Mouse (Mus musculus): ENCODE results near the gene Cacna1f.

Gene Cacna1f

DNA sequence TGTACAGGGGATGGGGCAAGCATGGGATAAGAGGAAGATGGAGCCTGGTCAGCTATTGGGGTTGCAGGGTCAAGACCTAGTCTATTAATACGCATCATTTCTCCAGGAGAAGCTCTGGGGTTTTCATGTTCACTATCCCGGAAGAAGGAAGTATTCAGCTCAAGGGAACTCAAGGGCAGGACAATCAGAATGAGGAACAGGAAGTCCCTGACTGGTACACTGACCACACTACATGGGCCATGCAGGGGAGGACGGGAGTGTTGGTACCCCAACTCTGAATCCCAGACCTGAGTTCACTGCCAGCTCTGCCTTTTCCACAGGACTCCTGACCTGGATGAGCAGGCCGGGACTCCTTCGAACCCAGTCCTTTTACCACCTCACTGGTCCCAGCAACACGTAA, 25.7 kb downstream of the Cacna1f start:
- no peak for DNase-seq (ENCODE audit: low spot score)

DNA sequence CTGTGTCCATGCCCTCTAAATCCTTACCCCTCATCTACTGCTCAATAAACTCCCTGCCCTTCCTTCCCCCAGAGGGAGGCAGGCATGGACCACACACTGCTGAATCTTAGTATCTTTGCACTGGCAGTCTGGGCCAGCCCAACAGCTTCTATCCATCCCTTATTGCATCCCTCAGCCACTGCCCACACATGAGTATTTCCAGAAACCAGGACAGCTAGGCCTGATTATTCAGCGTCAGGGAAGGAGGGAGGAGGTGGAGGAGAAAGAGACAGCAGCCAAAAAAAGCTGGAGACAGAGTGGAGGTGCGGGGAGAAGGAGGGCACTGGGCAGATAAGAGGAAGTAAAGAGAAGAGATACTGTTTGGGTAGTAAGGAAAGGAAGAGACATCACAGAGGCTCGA, 28.2 kb downstream of the Cacna1f start:
- DNase-seq (ENCODE audit: low spot score), result no peak

DNA sequence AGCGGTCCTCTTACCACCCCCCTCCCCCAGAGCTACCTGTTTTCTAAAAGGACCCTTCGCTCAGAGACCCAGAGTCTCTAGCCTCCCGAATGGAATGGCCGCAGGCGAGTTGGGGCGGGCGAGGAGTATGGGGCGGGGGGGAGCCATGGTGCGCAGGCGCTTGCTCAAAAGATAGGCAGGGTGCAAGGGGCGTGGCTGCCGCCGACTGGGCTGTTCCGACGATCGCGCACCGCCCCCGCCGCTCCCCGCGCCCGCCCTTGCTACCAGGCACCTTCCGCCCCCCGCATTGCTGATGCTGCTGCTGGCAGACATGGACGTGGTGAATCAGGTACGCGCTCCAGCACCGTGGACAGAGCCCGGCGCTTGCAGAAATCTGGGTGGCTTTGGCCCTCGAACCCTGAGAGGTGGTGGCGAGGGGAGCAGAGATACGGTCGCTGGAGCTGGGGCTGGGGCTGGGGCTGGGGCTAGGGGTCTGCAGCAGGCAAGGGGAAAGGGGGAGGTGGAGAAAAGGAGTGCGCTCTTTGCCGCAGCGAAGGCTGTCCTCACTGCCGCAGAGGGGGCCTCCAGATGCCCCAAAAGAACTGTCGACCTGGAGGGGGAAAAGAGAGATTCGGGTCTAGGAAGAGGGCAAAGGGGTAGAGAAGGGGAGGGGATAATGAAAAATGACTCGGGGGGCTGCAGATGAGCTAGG, 31.7 kb downstream of the Cacna1f start, which contains the start of gene Syp:
Syp (plus strand) TSS at position 71 of the 691 bp plus-strand sequence.
- DNase-seq (ENCODE audit: low spot score), result peak; percentile 73

DNA sequence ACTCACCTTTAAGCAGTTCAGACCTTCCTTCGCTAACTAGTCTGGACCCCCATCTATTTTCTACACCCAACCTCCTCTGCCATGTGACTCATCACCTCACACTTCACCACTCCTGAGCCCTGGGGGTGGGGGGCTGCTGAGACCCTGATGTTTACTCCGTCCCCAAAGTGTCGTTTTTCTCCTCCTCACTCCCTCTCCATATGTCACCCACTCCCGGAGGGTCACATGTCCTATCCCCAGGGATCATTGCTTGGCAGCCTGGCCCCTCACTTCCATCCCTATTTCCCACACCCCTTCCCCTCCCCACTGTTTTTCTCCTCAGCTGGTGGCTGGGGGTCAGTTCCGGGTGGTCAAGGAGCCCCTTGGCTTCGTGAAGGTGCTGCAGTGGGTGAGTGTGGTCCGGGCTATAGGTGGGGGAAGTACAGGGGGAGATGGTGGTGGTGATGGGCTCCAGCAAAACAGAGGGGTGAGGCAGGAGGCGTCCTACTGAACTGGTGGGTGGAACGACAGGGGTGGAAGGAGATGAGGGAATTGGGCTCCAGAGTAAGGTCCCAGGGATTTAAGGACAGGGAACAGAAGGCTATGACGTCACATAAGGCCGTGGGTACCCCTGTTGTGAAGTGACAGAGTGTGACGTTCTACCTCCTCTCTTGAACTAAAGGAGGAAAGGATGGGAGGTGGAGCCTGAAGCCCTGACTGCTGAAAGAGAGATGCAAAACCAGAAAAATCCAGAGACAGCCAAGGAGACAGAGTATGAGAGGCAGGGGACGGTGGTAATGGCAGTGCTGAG, 32.8 kb downstream of the Cacna1f start:
- no peak for DNase-seq (ENCODE audit: low spot score)

DNA sequence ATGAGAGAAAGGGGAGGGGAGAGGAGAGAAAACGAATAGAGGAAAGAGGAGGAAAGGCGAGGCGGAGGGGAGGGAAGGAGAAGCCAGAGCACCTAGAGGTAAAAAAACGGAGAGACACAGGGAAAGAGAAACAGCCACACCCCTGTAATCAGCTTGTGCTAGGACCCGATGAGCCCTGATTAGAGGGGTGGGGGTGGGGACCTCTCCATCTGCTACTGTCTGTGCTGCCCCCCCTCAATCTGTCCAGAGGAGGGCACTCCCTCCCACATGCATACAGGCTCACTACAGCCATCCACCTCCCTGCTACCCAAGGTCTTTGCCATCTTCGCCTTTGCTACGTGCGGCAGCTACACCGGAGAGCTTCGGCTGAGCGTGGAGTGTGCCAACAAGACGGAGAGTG, 33.9 kb downstream of the Cacna1f start:
- no peak for DNase-seq (ENCODE audit: low spot score)

DNA sequence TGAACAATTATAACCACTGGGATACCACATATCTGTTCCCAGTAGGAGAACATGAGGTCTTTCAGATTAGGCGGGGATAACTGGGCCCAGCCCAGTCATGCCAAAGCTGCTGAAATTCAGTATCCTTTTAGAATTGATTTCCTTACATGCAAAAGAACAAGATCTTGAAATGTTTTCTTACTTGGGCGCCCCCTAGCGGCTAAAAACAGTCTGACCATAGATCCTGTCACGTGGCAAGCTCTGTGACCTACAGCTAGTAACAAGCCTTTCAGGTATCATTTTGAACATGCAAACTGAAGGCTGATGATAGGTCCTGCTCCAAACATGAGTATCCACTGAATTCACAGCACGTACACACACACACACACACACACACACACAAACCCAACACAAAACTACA, 38.5 kb downstream of the Cacna1f start:
- DNase-seq (ENCODE audit: low spot score), result peak; percentile 69

DNA sequence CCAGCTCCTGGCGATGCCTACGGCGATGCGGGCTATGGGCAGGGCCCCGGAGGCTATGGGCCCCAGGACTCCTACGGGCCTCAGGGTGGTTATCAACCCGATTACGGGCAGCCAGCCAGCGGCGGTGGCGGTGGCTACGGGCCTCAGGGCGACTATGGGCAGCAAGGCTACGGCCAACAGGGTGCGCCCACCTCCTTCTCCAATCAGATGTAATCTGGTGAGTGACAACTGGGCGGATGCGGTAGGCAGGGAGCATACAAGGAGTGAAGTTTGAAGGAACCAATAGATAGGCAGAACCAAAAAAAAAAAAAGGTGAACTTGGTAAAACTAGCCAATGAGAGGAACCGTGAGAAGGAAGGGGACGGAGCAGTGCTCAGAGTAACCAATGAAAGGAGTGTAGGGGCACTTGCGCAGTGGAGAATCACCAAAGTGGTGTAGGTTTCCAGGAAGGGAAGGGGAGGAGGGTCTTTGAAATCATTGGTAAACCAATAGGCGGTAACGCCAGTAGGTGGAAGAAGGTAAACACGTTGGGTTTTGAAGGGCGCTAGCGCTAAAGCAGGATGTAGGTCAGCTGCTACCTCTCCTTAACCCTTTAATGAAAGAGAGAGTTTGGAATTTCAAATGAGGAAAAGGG, 41.9 kb downstream of the Cacna1f start:
- peak; percentile 71 for DNase-seq (ENCODE audit: low spot score)

DNA sequence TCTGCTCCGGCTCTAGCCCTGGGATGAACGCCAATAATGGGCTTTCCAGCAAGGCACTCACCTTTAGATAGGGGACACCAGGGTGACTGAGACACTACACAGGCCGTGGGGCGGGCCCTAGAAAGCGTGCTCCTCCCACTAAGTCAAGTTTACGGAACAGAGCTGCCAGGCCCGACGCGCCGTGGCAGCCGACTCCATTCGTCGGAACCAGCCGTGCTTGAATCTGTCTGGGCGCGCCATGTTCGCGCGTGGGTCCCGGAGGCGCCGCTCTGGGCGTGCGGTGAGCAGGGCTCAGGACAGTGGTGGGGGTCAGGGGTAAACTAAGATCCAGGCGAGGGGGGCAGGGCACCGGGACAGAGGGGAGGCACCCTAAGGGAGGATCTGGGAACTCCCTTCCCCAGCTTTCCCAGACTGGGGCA, 50.3 kb downstream of the Cacna1f start, which contains the start of gene Prickle3:
Prickle3 (plus strand) TSS at position 40 of the 419 bp plus-strand sequence.
- DNase-seq (ENCODE audit: low spot score), result peak; percentile 22

DNA sequence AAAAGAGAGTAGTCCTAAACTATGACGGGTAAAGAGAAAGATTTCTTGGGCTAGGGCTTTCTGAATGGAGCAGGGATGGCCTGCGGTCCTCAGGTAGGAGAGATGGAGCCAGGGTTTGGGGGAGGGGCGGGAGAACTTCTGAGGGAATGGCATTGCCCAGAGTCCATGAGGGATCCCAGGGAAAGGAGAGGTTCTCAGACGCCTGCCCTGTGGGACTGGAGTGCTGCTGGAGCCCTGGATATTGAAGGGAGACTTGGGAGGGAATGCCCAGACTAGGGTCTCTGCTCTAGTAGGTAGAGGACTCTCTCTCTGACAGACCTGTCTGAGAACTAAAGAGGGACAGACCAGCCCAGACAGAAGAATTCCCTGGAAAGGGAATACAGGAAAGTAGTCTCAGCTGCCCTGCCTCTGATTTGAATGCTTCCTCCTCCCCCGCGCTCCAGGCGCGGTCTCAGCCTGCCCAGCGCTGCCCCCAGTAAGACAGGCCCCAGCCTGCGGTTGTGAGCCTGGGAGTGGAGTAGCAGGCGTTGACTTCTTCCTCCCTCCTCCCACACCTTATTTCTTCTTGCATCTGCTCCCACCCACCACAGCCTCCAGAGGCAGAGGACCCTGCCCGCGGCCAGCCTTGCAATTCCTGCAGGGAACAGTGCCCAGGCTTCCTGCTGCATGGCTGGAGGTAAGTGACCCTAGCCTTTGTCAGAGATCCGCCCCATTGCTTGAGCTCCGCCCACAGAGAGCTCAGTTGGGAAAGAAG, 51.3 kb downstream of the Cacna1f start:
- no peak for DNase-seq (ENCODE audit: low spot score)

DNA sequence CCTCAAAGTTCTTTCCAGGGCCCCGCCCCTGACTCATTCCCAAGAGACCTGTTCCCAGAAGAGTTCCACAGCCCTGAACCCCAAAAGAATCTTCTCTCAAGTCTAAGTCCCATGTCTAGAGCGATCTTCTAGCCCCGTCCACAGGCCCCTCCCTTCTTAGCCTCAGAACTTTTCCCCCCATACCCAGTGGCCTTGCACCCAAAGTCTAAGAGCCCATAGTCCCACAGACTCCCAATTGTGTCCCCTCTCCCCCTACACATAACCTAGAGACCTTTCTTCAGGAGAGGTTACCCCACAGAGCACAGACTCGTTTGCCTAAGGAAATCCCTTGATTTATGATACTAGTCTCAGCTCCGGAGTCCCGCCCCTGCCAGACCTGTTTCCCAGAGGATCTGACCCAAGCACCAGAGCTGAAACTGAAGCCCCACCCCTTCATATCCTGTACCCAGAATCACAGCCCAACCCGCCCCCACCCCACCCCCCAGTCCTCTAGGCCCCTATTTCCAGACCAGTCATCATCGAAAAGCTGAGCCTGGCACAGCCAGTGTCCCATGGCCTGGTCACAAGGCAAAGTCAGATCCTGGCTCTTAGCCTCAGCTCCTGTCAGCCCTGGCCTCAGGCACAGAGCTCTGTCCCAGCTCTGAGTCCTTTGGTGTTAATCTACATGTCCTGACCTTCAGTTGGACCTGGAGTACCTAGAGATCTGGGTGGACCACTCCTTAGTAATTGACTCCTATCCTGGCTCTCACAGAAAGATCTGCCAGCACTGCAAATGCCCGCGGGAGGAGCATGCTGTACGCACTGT, 52.1 kb downstream of the Cacna1f start:
- DNase-seq (ENCODE audit: low spot score), result no peak

DNA sequence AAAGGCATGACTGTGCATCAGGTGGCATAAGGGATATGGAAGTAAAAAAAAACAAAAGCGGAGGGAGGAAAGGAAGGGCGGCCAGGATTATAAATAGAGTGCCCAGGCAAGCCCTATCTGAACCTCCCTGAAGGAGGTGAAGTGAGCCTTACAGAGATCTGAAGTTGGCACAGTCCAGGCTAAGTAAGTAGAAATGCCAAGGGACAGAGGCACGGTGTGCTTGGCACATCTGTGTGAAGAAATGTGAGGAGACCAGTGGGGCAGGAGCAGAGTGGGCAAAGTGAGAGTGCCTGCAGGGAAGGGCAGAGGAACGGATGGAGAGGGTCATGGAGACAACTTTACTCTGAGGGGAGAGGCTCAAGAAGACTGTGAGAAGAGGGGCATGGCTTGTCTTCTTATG, 54.2 kb downstream of the Cacna1f start:
- DNase-seq (ENCODE audit: low spot score), result no peak

DNA sequence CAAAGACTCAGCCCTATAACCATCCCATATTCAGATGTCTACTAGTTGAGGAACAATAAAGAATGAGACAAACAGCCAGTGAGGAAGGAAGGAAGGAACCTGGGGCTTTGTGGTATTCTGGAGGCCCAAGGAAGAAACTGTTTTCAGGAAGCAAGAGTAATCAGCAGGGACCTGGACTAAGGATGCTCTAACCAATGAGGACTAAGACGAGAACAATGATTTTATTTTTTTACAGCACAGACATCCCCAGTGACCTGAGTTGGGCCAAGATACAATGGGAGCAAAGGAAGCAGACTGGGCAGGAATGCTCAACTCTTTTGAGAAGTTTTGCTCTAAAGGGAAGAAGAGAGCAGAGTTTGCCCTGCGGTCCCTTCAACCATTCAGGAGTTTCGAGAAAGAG, 56.1 kb downstream of the Cacna1f start:
- DNase-seq (ENCODE audit: low spot score), result no peak

DNA sequence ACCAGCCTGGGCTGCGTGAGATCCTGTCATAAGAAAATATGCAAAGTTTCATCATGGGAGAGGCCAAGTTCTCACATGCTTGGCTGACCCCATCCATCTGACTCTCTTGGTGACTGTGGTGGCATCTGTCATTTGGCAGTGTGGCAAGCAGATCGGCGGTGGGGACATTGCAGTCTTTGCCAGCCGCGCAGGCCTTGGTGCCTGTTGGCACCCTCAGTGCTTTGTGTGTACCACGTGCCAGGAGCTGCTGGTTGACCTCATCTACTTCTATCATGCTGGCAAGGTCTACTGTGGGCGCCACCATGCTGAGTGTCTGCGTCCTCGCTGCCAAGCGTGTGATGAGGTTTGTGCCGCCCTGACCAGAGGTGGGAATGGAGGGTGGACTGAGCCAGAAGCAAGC, 57.9 kb downstream of the Cacna1f start:
- no peak for DNase-seq (ENCODE audit: low spot score)

DNA sequence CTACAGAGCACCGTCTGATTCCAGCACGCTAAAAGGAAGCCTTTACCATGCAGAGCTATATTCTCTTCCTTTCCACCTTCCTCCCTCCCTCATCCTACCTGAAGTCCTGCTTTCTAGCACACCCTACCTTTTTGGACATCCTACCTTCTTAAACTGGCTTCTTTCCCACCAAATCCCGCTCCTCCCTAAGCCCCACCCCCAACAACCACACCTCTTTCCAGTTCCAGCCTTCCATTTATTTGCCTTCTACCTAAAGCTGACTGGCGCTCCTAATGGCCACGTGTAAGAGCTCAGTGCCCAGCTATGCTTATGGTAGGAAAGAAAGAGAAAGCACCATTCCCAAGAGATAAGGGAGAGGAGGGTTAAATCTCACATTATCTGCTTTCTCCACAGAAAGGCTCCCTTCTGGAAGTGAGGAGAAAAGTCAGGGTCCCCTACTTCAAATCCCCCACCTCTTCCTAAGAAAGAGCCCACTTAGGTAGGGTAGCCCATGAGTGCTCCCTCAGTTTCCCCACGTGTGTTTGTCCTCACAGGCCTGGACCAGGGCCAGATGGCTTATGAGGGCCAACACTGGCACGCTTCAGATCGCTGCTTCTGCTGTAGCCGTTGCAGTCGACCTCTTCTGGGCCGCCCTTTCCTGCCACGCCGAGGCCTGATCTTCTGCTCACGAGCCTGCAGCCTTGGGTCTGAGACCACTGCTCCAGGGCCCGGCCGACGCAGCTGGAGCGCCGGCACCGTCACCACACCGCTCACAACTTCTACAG, 59.0 kb downstream of the Cacna1f start:
- DNase-seq (ENCODE audit: low spot score), result no peak

DNA sequence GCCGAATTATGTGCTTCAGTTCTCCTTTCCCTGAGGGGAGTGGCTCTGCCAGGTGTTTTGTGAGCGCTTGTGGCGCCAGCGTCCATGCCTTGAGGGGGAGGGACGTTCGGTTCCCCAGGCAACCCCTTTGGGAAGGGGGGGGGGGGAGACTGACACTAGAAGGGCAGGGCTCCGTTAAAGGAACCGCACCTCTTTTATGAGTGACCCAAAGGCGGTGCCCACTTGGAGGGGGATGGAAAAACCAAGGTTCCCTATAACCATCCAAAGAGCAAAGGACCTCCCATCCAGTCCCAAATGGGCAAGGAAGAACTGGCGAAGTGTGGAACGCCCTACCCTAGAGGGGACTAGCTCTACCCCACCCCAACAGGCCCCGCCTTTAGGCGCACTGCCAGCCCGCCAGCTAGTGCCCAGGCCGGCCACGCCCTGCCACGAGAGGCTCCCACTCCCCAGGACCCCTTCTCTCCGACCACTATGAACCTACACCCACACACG, 63.6 kb downstream of the Cacna1f start:
- DNase-seq (ENCODE audit: low spot score), result peak; percentile 51

DNA sequence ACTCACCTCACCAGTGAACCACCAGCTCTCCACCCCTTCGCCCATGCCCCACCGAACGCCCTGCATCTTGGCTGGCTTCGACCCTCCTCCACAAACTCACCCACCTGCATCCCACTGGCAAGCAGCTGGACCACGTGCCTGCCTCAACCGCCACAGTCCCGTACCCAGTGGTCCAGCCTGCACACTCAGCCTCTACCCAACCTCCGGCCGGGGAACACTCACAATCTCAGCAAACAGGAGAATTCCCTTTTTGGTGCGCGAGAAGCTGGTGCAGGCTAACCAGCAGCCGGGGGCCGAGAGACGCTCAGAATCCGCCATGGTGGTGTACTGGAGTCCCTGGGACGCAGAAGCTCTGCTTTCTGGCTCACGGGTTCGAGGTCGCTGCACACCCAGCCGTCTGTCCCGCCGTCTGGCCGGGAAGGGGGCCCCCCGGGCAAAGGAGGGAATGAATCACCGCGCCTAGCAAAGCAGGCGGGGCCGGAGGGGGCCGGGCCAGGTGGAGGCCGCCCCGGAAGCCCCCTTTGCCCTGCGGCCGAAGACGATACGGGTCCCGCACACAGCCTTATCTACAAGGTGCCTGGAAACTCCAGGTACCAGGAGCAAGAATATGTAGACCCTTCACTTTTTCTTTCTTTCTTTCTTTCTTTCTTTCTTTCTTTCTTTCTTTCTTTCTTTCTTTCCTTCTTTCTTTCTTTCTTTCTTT, 64.2 kb downstream of the Cacna1f start, which contains the start of gene Plp2:
Plp2 (minus strand) TSS at position 470 of the 703 bp plus-strand sequence.
- DNase-seq (ENCODE audit: low spot score), result no peak

DNA sequence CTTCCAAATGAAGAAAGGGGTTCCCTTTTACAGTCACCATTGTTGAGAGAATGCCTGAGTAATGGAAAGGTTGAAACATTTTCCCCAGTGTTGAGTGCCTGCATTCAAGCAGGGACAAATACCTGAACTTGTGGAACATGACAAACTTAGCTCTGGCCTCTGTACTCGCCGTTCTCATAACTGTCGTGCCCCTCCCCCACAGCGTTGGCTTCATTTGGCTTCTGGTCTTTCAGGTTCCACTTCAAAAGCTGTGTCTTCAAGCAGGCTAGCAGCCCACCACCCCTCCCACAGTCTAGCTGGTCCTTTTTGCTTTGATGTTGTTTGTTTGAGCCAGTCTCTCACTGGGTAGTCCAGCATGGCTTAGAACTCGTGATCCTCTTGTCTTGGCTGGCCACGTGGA, 65.9 kb downstream of the Cacna1f start:
- DNase-seq (ENCODE audit: low spot score), result no peak

DNA sequence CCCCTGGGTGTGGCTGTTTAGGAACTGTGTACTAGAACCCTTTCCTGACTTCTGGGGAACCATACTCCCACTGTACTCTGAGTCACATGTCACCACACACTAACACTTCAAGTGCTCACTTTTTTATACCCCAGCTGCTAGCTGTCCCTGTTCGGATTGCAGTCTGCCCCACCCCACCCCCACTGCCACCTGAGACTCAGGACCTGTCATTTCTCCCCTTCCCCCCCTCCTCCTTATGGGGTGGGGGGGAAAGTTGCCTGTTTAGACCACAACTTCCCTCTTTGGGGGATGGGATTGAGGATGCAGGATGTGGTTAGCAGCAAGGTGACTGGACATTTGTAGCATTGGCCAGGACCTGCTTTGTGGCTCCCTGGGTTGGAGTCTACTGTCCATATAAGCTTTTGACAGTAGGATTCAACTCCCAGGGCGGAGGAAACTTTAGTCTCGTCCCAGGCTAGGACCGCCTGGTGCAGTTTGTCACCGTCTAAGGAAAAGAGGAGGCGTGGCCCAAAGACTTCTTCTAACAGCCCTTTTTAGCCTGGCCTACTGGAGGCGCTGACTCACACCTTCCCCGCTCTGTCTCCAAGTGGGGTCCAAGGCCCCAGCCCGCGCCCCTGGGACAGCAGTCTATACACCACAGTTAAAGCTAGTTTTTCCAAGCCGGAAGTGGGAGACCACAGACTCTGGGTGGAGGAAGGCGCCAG, 66.8 kb downstream of the Cacna1f start:
- no peak for DNase-seq (ENCODE audit: low spot score)
